Mouse (Mus musculus) midbrain, embryonic 16.5 days (tissue): Measurements from ENCODE around the gene Cox19. TPM values are rescaled to one million over a fixed set of nuclear protein-coding genes. Genes with fewer than 3 reads are reported as not detected.
A peak's percentile ranks its signal among the peaks of the same experiment; 100 is the strongest.

Experiments used
- ATAC-seq: fragments of 200-750 bp; cut with Nextera tagmentation; 2 replicates; pipeline ENCODE4 v1.8.0; 2017; ENCODE audit warnings: moderate TSS enrichment
- H3K27ac ChIP-seq: fragments of 300-500 bp; sonication (generic); 2 replicates; pipeline ENCODE4 v1.5.1; 2014; ENCODE audit warnings: mild to moderate bottlenecking, low read length, mixed read lengths
- H3K27me3 ChIP-seq: fragments of 300-500 bp; sonication (generic); 2 replicates; pipeline ENCODE4 v1.6.1; 2014; ENCODE audit warnings: low read depth, low read length, mixed read lengths; ENCODE audit not compliant: control insufficient read depth, insufficient read depth
- H3K36me3 ChIP-seq: fragments of 300-500 bp; sonication (generic); 2 replicates; pipeline ENCODE4 v1.6.1; 2014; ENCODE audit warnings: mild to moderate bottlenecking, low read length, moderate library complexity, mixed read lengths; ENCODE audit not compliant: control insufficient read depth, insufficient read depth
- H3K4me1 ChIP-seq: fragments of 300-500 bp; sonication (generic); 2 replicates; pipeline ENCODE4 v1.6.1; 2014; ENCODE audit warnings: mild to moderate bottlenecking, low read length, mixed read lengths; ENCODE audit not compliant: control insufficient read depth, insufficient read depth
- H3K4me2 ChIP-seq: fragments of 300-500 bp; sonication (generic); 2 replicates; pipeline ENCODE4 v1.6.1; 2014; ENCODE audit warnings: mild to moderate bottlenecking, low read length, mixed read lengths
- H3K4me3 ChIP-seq: fragments of 300-500 bp; sonication (generic); 2 replicates; pipeline ENCODE4 v1.5.1; 2014; ENCODE audit warnings: low read depth, mild to moderate bottlenecking, low read length, moderate library complexity, mixed read lengths
- H3K9ac ChIP-seq: fragments of 300-500 bp; sonication (generic); 2 replicates; pipeline ENCODE4 v1.6.1; 2014; ENCODE audit warnings: low read depth, low read length, mixed read lengths
- H3K9me3 ChIP-seq: fragments of 300-500 bp; sonication (generic); replicated peaks from 2 replicates; pipeline ENCODE4 v1.6.1; 2014; ENCODE audit warnings: mild to moderate bottlenecking, low read length, mixed read lengths; ENCODE audit not compliant: control insufficient read depth, poor library complexity, severe bottlenecking
- WGBS: fragments of 180-500 bp; shearing (Covaris S2); extraction: QIAGEN DNeasy Blood & Tissue Kit; methylation state at CpG from one replicate; pipeline ENCODE4 v1.1.7; 2014; 5-methylcytosine and 5-hydroxymethylcytosine counted together
- polyA plus RNA-seq: library from polyadenylated mRNA; unstranded; fragments of >200 nt; fragmentation: Nextera tagmentation; extraction: Ambion mirVana; gene quantifications from 2 replicates; pipeline ENCODE4 v1.2.1, GENCODE M21; 2015

Cox19 gene
- polyA plus RNA-seq, 1 experiment from 2014 or later, result 102 TPM

GRCm38 (mm10) chr5:139324045-139324491 lies 27.1 kb downstream of the Cox19 start:
- Histone ChIP-seq H3K4me1 (peaks cover 15% of the 10 kb centered on the region), H3K4me2 (peak overlapping the region; percentile 69), H3K36me3 (no peaks in the 10 kb centered on the region), H3K9me3 (no peaks in the 10 kb centered on the region), H3K27ac (peak overlapping the region; percentile 78), H3K4me3 (peak overlapping the region; percentile 80), H3K27me3 (peaks cover 8% of the 10 kb centered on the region; the same call in 1 of the 2 replicates), H3K9ac (peak overlapping the region; percentile 91)
- ATAC-seq, result no peak
- 49% methylated on average over 5 of the region's 5 CpGs for WGBS

DNA sequence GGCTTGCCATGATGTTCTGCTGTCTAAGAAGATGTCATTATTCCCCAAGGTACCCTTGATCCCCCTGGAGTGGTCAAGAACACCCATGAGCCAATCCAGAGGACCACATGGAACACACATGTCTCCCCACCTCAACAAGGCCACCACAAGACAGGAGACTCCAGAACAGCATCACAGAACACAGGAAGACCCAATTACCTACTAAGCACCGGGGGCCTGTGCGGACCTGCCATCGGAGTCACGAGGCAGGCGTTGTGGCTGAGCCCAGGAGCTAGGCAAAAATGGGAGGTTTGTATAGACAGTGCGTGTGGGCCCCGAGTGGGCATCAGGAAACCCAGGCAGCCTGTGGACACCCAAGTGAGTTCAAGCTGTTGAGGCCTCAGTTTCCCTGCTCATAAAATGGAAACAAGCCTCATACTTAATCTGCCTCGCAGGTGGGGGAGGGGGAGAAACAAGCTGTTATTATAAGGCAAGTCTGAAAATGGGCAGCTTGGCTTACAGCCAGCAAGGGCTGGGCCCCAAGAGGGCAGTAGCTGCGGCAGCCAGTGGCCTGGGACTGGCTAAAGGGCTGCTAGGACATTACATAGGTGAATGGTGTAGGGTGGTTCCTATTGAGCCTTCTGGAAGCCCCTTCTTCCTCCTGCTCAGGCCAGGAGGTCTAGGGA lies 27.8 kb downstream of the Cox19 start:
- Histone ChIP-seq H3K36me3 (no peaks in the 10 kb centered on the region), H3K4me1 (peaks cover 15% of the 10 kb centered on the region), H3K4me3 (peak overlapping the region; percentile 80; the same call in 1 of the 2 replicates), H3K27ac (no peak overlapping the region), H3K27me3 (peaks cover 8% of the 10 kb centered on the region; the same call in 1 of the 2 replicates), H3K4me2 (peak overlapping the region; percentile 69), H3K9me3 (no peaks in the 10 kb centered on the region), H3K9ac (peak overlapping the region; percentile 91)
- WGBS, result 79% methylated on average over 9 of the region's 9 CpGs
- no peak for ATAC-seq

DNA sequence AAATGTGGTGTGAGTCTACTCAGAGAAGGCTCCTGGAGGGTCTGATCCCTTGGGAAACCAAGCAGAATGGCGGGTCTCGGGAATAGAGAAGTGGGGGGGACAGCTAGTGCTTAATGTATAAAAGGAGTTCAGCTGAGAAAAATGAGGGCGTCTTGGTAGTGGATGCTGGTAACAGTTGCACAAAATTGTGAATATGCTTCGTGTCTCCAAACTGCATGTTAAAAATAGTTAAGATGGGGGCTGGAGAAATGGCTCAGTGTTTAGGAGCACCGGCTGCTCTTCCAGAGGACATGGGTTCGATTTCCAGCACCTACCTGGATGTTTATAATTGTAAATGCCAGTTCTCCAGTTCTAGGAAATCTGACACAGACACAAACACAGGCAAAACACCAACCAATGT lies 29.9 kb downstream of the Cox19 start:
- no peak overlapping the region for H3K9ac ChIP-seq
- peaks cover 15% of the 10 kb centered on the region for H3K4me1 ChIP-seq
- peaks cover 8% of the 10 kb centered on the region; the same call in 1 of the 2 replicates for H3K27me3 ChIP-seq
- WGBS, result 85% methylated on average over 6 of the region's 6 CpGs
- no peak overlapping the region for H3K4me3 ChIP-seq
- no peak overlapping the region for H3K4me2 ChIP-seq
- no peaks in the 10 kb centered on the region for H3K9me3 ChIP-seq
- ATAC-seq, result no peak
- H3K27ac ChIP-seq, result no peak overlapping the region
- H3K36me3 ChIP-seq, result no peaks in the 10 kb centered on the region

GRCm38 (mm10) chr5:139320424-139320823 lies 30.8 kb downstream of the Cox19 start:
- ATAC-seq, result no peak
- Histone ChIP-seq H3K4me3 (no peak overlapping the region), H3K9ac (no peak overlapping the region), H3K36me3 (no peaks in the 10 kb centered on the region), H3K4me1 (peaks cover 12% of the 10 kb centered on the region), H3K9me3 (no peaks in the 10 kb centered on the region), H3K27ac (no peak overlapping the region), H3K4me2 (no peak overlapping the region), H3K27me3 (peaks cover 5% of the 10 kb centered on the region; the same call in 1 of the 2 replicates)
- WGBS, result 79% methylated on average over 7 of the region's 7 CpGs

GRCm38 (mm10) chr5:139317751-139318504 lies 33.3 kb downstream of the Cox19 start:
- no peak overlapping the region for H3K27ac ChIP-seq
- WGBS, result 64% methylated on average over 21 of the region's 21 CpGs
- no peak for ATAC-seq

GRCm38 (mm10) chr5:139316982-139317675 lies 34.1 kb downstream of the Cox19 start:
- Histone ChIP-seq H3K4me3 (no peak overlapping the region), H3K27ac (no peak overlapping the region), H3K27me3 (no peaks in the 10 kb centered on the region), H3K9me3 (no peaks in the 10 kb centered on the region), H3K4me1 (no peaks in the 10 kb centered on the region), H3K4me2 (no peak overlapping the region), H3K9ac (no peak overlapping the region), H3K36me3 (no peaks in the 10 kb centered on the region)
- WGBS, result 74% methylated on average over 6 of the region's 6 CpGs
- no peak for ATAC-seq

More at GRCm38 (mm10) chr5:139317751-139318504, 33.3 kb downstream of the Cox19 start:
- Histone ChIP-seq H3K36me3 (no peaks in the 10 kb centered on the region), H3K4me2 (no peak overlapping the region), H3K9me3 (no peaks in the 10 kb centered on the region), H3K4me3 (no peak overlapping the region), H3K27me3 (no peaks in the 10 kb centered on the region), H3K9ac (no peak overlapping the region), H3K4me1 (no peaks in the 10 kb centered on the region)

GRCm38 (mm10) chr5:139314941-139315642 lies 36.1 kb downstream of the Cox19 start:
- WGBS, result 85% methylated on average over 12 of the region's 12 CpGs
- no peaks in the 10 kb centered on the region for H3K36me3 ChIP-seq
- H3K9ac ChIP-seq, result no peak overlapping the region
- H3K27ac ChIP-seq, result no peak overlapping the region
- no peaks in the 10 kb centered on the region for H3K9me3 ChIP-seq
- H3K27me3 ChIP-seq, result no peaks in the 10 kb centered on the region
- no peaks in the 10 kb centered on the region for H3K4me1 ChIP-seq
- no peak for ATAC-seq
- H3K4me2 ChIP-seq, result no peak overlapping the region
- H3K4me3 ChIP-seq, result no peak overlapping the region

DNA sequence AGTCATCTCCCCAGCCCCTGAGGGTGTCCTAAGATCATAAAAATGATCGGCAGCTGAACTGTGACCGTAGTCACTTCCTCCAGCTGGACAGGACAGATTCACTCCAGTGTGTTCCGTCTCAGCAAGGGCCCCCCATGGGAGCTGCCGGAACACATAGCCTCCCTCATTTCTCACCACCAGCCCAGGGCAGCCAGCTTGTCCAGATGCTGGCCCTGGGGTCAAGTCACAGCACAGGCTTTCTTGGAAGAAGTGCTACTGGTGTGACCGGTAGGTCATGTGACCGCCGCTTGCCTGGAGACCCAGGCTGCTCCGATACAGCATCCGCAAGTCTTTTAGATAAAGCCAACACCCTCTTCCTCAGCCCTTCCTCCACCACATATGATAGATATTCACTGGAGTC lies 37.7 kb downstream of the Cox19 start:
- H3K9ac ChIP-seq, result no peak overlapping the region
- no peak overlapping the region for H3K27ac ChIP-seq
- no peaks in the 10 kb centered on the region for H3K36me3 ChIP-seq
- no peak overlapping the region for H3K4me2 ChIP-seq
- 95% methylated on average over 9 of the region's 9 CpGs for WGBS
- H3K4me3 ChIP-seq, result no peak overlapping the region
- no peak for ATAC-seq
- H3K9me3 ChIP-seq, result no peaks in the 10 kb centered on the region
- H3K4me1 ChIP-seq, result no peaks in the 10 kb centered on the region
- H3K27me3 ChIP-seq, result no peaks in the 10 kb centered on the region
